Mouse (Mus musculus) thymus, adult 2 months (tissue): ENCODE measurements around the gene Zfp668.

Source experiments
- CTCF ChIP-seq: fragments of 200-500 bp; IDR thresholded peaks from 2 replicates; pipeline ENCODE4 v1.5.1; 2012; ENCODE audit warnings: mild to moderate bottlenecking, control low read depth, low read length, moderate library complexity, borderline replicate concordance; ENCODE audit not compliant: control insufficient read depth, poor library complexity, insufficient read depth; ENCODE audit errors: extremely low read depth
- POLR2A ChIP-seq: fragments of 200-500 bp; IDR thresholded peaks from 2 replicates; pipeline ENCODE4 v1.6.1; 2012; ENCODE audit warnings: mild to moderate bottlenecking, low read length, control low read depth, moderate library complexity; ENCODE audit not compliant: control insufficient read depth, poor library complexity, insufficient read depth; ENCODE audit errors: extremely low read depth

- TF ChIP-seq CTCF (no peak), POLR2A (no peak)
Observed at GRCm38 (mm10) chr7:127919290-127919689, 42.7 kb upstream of the Zfp668 start.
